Mouse (Mus musculus) bone marrow macrophage, adult 2 months (primary cell): ENCODE measurements around the gene Cog5.

Experiments used
- CTCF ChIP-seq: IDR thresholded peaks from 2 replicates; pipeline ENCODE4 v1.5.1; 2012; ENCODE audit warnings: low read depth, mild to moderate bottlenecking, low read length, moderate library complexity
- POLR2A ChIP-seq: IDR thresholded peaks from 2 replicates; pipeline ENCODE4 v1.6.1; 2012; ENCODE audit warnings: mild to moderate bottlenecking, low read depth, low read length, borderline replicate concordance

DNA sequence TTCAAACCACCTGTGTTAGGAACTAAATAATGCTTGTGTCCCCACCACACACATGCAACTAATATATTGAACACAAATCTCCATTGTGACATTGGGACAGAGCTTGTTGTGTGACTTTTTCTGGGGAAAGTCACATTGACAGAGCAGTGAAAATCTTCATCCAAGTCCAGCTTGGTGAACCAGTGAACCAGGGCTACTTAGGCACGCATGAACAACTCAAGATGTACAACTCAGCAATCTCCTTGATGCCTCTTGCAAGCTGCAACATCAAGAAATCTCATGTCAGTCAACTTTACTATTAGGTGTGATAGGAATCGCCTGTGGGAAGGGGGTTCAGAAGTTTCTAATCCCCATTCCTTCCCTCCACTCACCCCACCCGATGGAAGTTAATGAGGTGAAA, 169.0 kb downstream of the Cog5 start:
- TF ChIP-seq CTCF (no peak), POLR2A (no peak)
